In the genomic region with DNA sequence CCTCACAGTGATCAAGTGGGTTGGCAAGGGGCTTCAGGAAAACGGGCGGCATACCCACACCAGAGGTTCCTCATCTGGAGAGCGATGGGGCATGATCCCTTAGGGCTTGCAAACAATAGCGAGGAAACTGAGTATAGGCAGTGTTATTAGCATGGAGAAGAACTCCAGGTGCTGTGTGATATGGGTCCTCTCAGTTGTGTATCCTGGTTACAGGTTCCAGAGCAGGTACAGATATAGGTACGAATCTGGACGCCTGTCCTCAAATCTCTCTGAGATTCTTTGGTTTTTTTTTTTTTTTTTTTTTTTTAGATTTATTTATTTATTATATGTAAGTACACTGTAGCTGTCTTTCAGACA, we compare ENCODE assay signal across 1 mouse cellular context.
TF ChIP-seq lines count a peak whose summit lies in the region.

No protein-coding gene starts in this region.

TF ChIP-seq in MEL, 35 proteins besides CTCF, POLR2A, EP300 and RAD21 (continued from another document):
- TF ChIP-seq E2F4 (IDR thresholded peaks at IDR 0.05; ENCODE audit: borderline replicate concordance, low read depth, low read length) (no peak), ZNF384 (IDR thresholded peaks at IDR 0.05; ENCODE audit: low read depth, low read length) (no peak), JUND (IDR thresholded peaks at IDR 0.05; ENCODE audit: low read depth, low read length) (no peak), ZMIZ1 (IDR thresholded peaks at IDR 0.05; ENCODE audit: low read depth, low read length) (no peak), TCF12 (IDR thresholded peaks at IDR 0.05; ENCODE audit: low read depth, low read length) (no peak), GATA1 (IDR thresholded peaks at IDR 0.05; ENCODE audit: low read depth, low read length) (no peak), MAFK (IDR thresholded peaks at IDR 0.05; ENCODE audit: borderline replicate concordance, low read depth, low read length) (no peak), MXI1 (IDR thresholded peaks at IDR 0.05; ENCODE audit: low read depth, low read length) (no peak), HCFC1 (IDR thresholded peaks at IDR 0.05; ENCODE audit: low read depth, low read length) (no peak; the same call in 1 of the 2 replicates), MYC (IDR thresholded peaks at IDR 0.05; ENCODE audit: low read depth, low read length) (no peak), ELF1 (IDR thresholded peaks at IDR 0.05; ENCODE audit: low read depth, low read length) (no peak), CHD2 (IDR thresholded peaks at IDR 0.05; ENCODE audit: low read length) (no peak), MEF2A (IDR thresholded peaks at IDR 0.05; ENCODE audit: extremely low read depth, insufficient replicate concordance, low read depth, low read length, poor library complexity, severe bottlenecking) (no peak), ETS1 (IDR thresholded peaks at IDR 0.05; ENCODE audit: low read depth, low read length) (no peak)
